Comparison of ENCODE assay signal across 9 mouse cellular contexts in genomic region chr4:142170882-142171768, GRCm38 (mm10).
DNase-seq lines count a peak whose midpoint lies in the region; ATAC-seq and TF ChIP-seq lines count a peak whose summit lies in the region.
"Had no signal": no experiment of that assay in that cellular context is flagged by ENCODE, and none has a peak within 500 bp of the region (broad histone marks: within the 10 kb centered on the region; RNA-seq: fewer than 3 reads in every experiment).

No protein-coding gene starts in this region.

- no peaks in the 10 kb centered on the region for H3K9me3 ChIP-seq in heart, postnatal 0 days (replicated peaks; ENCODE audit: control insufficient read depth, low read length)
- H3K9me3 ChIP-seq in liver, postnatal 0 days (ENCODE audit: low read length): no peaks in the 10 kb centered on the region
- H3K9me3 ChIP-seq: embryonic facial prominence, embryonic 12.5 days had no signal

- H3K27ac ChIP-seq in heart, postnatal 0 days (ENCODE audit: low read depth): no peak overlapping the region
- no peak overlapping the region for H3K27ac ChIP-seq in liver, postnatal 0 days (ENCODE audit: low read depth)
- H3K27ac ChIP-seq in left cerebral cortex, adult 2 months: no peak overlapping the region
- H3K27ac ChIP-seq: embryonic facial prominence, embryonic 12.5 days had no signal

- TF ChIP-seq CTCF in heart, postnatal 0 days (IDR thresholded peaks at IDR 0.05; ENCODE audit: low read depth): no peak
- no peak for TF ChIP-seq CTCF in liver, postnatal 0 days (IDR thresholded peaks at IDR 0.05; ENCODE audit: low read depth)
- TF ChIP-seq CTCF in left cerebral cortex, adult 2 months (IDR thresholded peaks at IDR 0.05): no peak

- no peak overlapping the region for H3K4me2 ChIP-seq in heart, postnatal 0 days (ENCODE audit: low read depth, low read length)
- H3K4me2 ChIP-seq in liver, postnatal 0 days (ENCODE audit: low read depth, low read length): no peak overlapping the region
- H3K4me2 ChIP-seq: embryonic facial prominence, embryonic 12.5 days had no signal

- 61% methylated on average over 18 of the region's 18 CpGs for WGBS in heart, postnatal 0 days
- 57% methylated on average over 18 of the region's 18 CpGs for WGBS in liver, postnatal 0 days (ENCODE audit: insufficient replicate concordance)

- DNase-seq in embryo, embryonic 10 days (ENCODE audit: low spot score): peak; percentile 46
- no peak for DNase-seq in embryo, embryonic 9.5 days (ENCODE audit: extremely low spot score)
- DNase-seq in ES-CJ7 (ENCODE audit: low read depth, low spot score): peak; percentile 90
- no peak for DNase-seq in heart, postnatal 0 days (ENCODE audit: low spot score)
- peak; percentile 36 for DNase-seq in liver, postnatal 0 days
- DNase-seq in layer of hippocampus, postnatal 25 days (ENCODE audit: extremely low spot score in 1 of 2, low spot score in 1 of 2): no peak
- DNase-seq in left cerebral cortex, adult 2 months (ENCODE audit: extremely low spot score in 1 of 2, low spot score in 2 of 2): no peak
- DNase-seq in right cerebral cortex, postnatal 25 days: no peak

- H3K4me1 ChIP-seq in heart, postnatal 0 days (ENCODE audit: control insufficient read depth, insufficient read depth): peaks cover 21% of the 10 kb centered on the region
- H3K4me1 ChIP-seq in liver, postnatal 0 days (ENCODE audit: insufficient read depth): peaks cover 13% of the 10 kb centered on the region

- no peaks in the 10 kb centered on the region for H3K27me3 ChIP-seq in heart, postnatal 0 days (ENCODE audit: control insufficient read depth, insufficient read depth, low read length)
- H3K27me3 ChIP-seq in liver, postnatal 0 days (ENCODE audit: insufficient read depth, low read length): no peaks in the 10 kb centered on the region
- H3K27me3 ChIP-seq: embryonic facial prominence, embryonic 12.5 days had no signal

- H3K9ac ChIP-seq in heart, postnatal 0 days (replicated peaks; ENCODE audit: low read depth, low read length): 0 out of 2 replicates have a peak overlapping the region, but pooled peaks have one; percentile 16
- H3K9ac ChIP-seq in liver, postnatal 0 days (replicated peaks): no peak overlapping the region
- H3K9ac ChIP-seq: embryonic facial prominence, embryonic 12.5 days had no signal

- no peak for ATAC-seq in heart, postnatal 0 days (ENCODE audit: insufficient read depth, low read depth)
- no peak for ATAC-seq in liver, postnatal 0 days

- no peak for TF ChIP-seq EP300 in heart, postnatal 0 days (IDR thresholded peaks at IDR 0.05; ENCODE audit: low read depth)
- TF ChIP-seq EP300 in liver, postnatal 0 days (IDR thresholded peaks at IDR 0.05; ENCODE audit: low read depth): no peak

- no peaks in the 10 kb centered on the region for H3K36me3 ChIP-seq in heart, postnatal 0 days (replicated peaks; ENCODE audit: control insufficient read depth, insufficient read depth, low read length)
- H3K36me3 ChIP-seq in liver, postnatal 0 days (replicated peaks; ENCODE audit: insufficient read depth, low read length): no peaks in the 10 kb centered on the region
- H3K36me3 ChIP-seq: embryonic facial prominence, embryonic 12.5 days had no signal

- intact Hi-C loops in left cerebral cortex, adult 2 months (cut with DNase I): no loop called here

- no peak overlapping the region for H3K4me3 ChIP-seq in heart, postnatal 0 days (ENCODE audit: low read depth, low read length)
- H3K4me3 ChIP-seq in liver, postnatal 0 days (ENCODE audit: low read depth, low read length): no peak overlapping the region
- H3K4me3 ChIP-seq in left cerebral cortex, adult 2 months: no peak overlapping the region
- H3K4me3 ChIP-seq: embryonic facial prominence, embryonic 12.5 days had no signal

Comparison
In these comparisons a context has a peak if more than half of its experiments do, and no peak if none do; other contexts are left out.
1. DNase-seq: peak in embryo, embryonic 10 days (single experiment), ES-CJ7 (single experiment) and liver, postnatal 0 days (single experiment); none in embryo, embryonic 9.5 days (single experiment), heart, postnatal 0 days (single experiment), layer of hippocampus, postnatal 25 days (0 of 2), left cerebral cortex, adult 2 months (0 of 2) and right cerebral cortex, postnatal 25 days (single experiment).